Mouse (Mus musculus) megakaryocyte, embryonic 14.5 days (primary cell): ENCODE data around the gene Cnksr2.

Experiments used
- FLI1 ChIP-seq: IDR thresholded peaks from 2 replicates; pipeline ENCODE4 v1.6.1; 2012; ENCODE audit warnings: low read length, inconsistent platforms, mixed read lengths
- GATA1 ChIP-seq: IDR thresholded peaks from 3 replicates; pipeline ENCODE4 v1.6.1; 2012; ENCODE audit warnings: mixed read lengths, low read length, inconsistent platforms, borderline replicate concordance

DNA sequence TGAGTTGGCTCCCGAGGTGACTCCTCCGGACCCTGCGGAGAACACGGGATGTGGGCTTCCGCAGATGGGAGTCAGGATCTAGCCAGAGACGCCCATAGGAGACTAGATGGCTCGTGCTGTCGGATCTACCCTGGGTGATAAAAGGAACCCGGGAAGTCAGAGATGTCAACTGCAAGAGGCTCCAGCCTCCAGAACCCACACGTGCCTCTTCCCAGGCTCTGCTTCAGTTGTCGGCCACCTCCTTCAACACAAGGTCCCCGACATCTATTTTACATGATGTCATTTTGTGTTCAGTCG, 698 bp upstream of the Cnksr2 start:
- TF ChIP-seq GATA1 (no peak), FLI1 (no peak)
